Mouse (Mus musculus): ENCODE measurements around the gene Polr2c.

- TF ChIP-seq EP300 (IDR thresholded peaks at IDR 0.05; ENCODE audit: low read depth) = no peak
- TF ChIP-seq CTCF (IDR thresholded peaks at IDR 0.05; ENCODE audit: low read depth) = no peak
Observed at GRCm38 (mm10) chr8:94825170-94825569, 32.1 kb upstream of the Polr2c start.
